Mouse (Mus musculus) thymus, postnatal 36 days (tissue): ENCODE results near the gene Smtnl2.
"Not testable (repeated sequence)": the region's sequence is repeated elsewhere in the genome, so short reads cannot be mapped to it uniquely, and the experiment has no call there.

ENCODE experiments used
- DNase-seq, 2 experiments: peaks; one replicate each; pipeline ENCODE4 v3.0.0; 2022; ENCODE audit warnings: mixed read lengths in 2 of 2

The Smtnl2 gene

DNA sequence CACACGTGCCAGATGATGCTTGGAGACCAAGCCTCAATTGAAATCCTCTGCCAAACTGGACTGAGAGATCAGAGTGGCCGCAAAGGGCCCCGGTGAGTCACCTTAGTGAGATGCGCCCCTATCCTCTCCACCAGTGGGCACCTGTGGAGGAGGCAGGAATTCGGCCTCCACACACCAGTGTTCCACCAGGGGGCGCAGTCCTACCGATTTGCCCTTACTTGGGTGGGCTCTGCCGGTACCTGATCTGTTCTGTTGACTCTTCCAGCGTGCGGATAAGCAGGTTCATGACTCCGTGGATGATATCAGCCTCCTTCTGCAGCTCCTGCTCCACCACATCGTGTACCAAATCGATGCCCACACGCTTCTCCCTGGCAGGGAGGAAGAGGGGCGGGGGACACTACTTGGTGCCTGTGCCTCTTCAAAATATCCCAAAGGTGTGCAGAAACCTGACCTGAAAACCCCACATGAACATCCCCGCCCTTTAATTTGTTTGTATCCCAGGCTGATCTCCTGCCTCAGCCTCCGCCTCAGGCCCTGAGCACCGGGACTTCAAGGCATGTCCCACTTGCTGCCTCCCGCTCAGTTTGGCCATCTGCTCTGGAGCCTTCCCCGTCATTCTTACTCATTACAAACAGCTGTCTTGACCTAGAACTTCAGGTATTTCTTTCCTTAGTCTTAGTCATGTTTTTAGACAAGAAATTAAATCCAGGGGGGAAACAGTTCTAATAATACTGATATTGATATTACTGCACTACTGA lies 56.4 kb downstream of the Smtnl2 start:
- peak; percentile 63 to 68 for DNase-seq

DNA sequence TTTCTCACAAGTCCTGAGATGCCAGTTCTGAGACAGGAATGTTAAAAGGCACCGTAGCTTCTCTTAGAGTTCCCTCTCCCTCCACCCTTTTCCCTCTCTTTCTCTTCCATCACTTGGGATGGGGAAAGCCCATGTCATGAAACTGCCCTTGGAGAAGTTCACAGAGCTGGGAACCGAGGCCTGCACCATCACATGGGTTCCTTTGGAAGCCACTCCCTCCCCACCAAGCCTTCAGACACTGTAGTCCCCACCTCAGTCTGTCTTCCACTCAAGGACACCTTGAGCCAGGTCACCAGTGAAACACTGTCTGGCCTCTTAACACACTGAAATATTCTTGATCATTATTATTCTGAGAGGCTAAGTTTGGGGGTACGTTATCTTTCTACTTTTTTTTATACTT lies 58.3 kb downstream of the Smtnl2 start:
- DNase-seq: no peak

DNA sequence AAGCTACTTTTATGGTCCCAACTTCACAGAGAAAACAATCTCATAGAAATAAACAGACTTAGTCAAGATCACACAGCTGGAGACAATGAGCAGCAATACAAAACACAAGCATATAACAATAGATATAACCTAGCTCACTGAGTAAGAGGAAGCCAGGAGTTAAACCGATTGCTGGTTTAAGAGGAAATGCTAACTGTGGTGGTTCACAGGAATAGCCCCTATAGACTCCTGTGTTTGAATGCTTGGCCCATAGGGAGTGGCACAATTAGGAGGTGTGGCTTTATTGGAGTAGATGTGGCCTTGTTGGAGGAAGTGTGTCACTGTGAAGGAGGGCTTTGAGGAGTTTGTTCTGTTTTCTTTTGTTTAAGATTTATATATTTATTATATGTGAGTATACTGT lies 59.2 kb downstream of the Smtnl2 start:
- no peak for DNase-seq

DNA sequence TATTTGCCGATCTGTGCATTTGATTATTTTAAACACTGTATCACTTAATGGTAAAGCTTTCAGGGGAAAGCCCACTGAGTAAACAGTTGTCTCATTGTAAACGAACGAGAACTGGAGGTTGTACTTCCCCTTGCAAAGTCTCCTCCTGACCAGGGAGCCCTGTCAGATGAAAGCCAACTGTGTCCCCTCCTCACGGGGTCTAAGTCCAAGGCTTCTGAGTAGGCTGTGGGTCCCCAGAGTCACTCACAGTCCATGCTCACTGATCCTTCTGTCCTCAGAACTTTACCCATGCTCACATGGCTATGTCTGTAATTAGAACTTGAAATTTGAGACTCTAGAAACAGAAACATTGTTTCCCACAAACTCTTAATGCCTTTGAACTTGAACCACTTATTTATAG lies 61.9 kb downstream of the Smtnl2 start:
- DNase-seq: no peak

DNA sequence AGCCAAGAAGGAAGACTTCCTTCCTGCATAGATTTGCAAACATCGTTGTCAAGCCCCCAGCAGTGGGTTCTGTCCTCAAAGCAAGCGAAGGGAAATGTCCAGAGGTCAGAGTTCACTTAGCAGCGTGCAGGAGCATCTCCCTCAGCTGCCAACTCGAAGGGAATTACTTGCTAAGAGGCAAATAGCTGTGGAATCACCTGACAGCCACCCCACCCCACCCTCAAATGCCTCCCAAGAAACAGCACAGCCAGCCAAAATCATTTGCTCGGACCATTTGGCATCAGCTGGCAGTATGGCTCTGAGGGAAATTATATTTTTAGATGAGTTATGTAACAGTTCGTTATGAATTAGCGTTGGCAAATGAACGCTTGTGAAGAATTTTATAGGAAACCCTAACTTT lies 62.5 kb downstream of the Smtnl2 start:
- no peak for DNase-seq

DNA sequence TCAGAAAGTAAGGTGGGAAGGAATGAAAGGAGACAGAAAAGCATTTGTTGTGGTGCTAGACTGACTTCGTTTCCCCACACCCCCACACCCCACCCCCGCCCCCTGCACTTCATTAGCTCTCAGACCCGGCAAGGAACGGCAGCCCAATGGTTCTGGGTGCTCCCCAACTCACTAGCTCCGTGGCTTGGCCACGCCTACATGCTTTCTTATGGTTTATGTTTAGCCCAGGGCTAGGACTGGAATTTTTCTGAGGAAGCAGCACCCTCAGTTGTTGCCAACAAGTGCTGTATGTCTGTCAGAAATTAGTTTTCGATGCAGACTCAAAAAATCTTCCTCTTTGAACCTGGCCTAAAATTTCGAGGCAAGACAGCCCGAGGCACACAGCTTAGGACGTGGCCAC lies 63.0 kb downstream of the Smtnl2 start:
- DNase-seq: no peak

DNA sequence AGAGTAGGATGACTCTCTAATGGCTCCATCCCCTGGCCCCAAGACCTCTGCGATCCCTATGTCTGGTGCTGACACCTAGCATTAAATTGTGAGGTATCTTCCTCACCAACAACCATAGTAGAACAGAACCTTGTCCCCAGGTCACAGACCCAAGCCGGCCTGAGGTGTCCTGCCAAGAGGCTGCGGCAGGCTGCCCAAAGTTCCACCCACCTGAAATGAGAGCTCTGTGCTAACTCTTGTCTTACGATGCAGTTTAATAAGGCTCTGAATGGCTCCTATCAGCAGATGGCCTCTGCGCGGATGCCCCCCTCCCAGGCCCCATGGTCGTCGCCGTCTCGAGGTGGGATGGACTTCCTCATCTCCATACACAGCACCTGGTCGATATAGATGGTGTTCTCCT lies 67.0 kb downstream of the Smtnl2 start:
- no peak for DNase-seq

DNA sequence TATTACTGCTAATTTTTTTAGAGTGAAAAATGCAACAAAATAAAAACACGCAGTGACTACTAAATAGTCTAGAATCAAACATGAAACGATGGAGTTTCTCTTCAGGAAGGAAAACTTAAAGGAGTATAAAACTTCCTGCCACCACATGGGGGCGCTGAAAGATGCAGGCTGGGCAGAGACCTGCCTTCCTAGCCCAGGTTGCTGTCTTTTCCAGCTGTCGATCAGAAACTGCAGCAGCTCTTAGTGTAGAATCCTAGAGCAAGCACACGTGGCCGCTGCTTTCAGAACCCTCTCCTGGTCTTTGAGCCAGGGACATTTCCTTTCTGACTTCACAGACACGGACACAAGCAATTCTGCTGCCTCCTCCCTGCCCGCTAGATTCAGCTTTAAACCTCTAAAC lies 67.6 kb downstream of the Smtnl2 start:
- DNase-seq: peak; percentile 20 to 31

DNA sequence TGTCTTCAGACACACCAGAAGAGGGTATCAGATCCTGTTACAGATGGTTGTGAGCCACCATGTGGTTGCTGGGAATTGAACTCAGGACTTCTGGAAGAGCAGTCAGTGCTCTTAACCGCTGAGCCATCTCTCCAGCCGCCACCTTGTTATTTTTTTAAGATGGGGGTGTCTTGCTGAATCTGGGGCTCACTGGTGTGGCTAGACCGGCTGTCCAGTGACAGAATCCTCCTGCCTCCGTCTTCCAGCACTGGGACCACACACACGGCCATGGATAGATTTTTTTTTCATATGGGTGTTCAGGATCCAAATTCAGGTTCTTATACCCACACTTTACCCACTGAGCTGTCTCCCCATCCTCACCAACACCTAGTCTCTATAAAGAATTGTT lies 68.3 kb downstream of the Smtnl2 start:
- not testable (repeated sequence) for DNase-seq

DNA sequence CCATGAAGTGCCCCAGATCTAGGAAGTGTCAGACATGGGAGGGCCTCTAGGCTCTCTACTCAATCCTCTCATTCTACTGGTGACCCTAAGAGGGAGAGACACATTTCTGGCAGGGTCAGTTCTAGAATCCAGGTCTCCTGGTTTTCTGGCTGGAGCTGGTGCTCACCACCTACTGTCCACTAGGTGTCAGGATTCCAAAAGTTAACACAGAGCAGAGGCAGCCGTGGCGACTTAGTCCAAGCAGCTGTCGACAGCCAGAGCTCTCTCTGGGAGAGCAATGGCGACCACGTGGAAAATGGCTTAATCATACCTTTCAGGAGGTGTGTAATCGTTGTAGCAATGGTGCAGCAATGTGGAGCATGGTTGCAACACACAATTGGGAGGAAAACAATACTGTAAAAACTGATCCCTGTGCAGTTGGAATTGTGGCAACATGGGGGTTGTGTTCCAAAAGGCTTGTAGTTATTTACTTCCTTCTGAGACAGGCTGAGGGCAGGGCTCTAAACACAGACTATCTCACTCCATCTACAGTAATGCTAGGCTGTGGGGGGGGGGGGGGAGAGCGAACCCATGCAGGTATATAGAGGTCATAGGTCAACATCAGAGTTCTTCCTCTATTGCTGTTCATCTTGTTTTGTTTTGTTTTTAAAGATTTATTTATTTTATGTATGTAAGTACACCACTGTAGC lies 68.8 kb downstream of the Smtnl2 start:
- DNase-seq: peak; percentile 12 to 21

DNA sequence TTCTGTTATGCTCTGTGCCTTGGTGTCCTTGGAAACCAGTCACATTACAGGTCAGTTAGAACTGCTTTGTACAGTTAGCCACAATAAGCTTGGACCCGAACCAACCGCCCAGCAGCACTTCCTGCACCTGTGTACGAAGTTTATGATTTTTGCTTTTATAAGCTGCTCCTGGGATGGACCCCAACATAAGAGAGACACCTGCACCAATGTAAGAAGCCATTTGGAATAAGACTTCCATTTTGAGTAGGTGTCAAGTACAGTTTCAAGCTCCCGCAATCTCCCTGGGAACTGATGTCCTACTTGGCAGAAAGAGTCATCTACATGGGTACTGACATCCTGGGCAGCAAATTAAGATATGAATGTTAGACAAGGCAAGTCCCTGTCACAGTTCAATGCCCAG lies 71.8 kb downstream of the Smtnl2 start:
- DNase-seq: no peak
